Mouse (Mus musculus) heart, adult 2 months (tissue): ENCODE results near the gene Ttc30a1. TPM values are rescaled to one million over a fixed set of nuclear protein-coding genes. Genes with fewer than 3 reads are reported as not detected.
A peak's percentile ranks its signal among the peaks of the same experiment; 100 is the strongest.
"Not testable (repeated sequence)": the region's sequence is repeated elsewhere in the genome, so short reads cannot be mapped to it uniquely, and the experiment has no call there.

Experiments used
- DNase-seq, 2 experiments: peaks; one replicate each; pipeline ENCODE4 v3.0.0; 2021
- H3K27ac ChIP-seq: fragments of 200-600 bp; 2 replicates; pipeline ENCODE4 v1.8.1; 2022
- H3K27me3 ChIP-seq: fragments of 200-500 bp; 2 replicates; pipeline ENCODE4 v1.6.1; 2012; ENCODE audit warnings: mild to moderate bottlenecking, low read length, inconsistent platforms, mixed read lengths; ENCODE audit not compliant: control insufficient read depth, insufficient read depth
- H3K36me3 ChIP-seq: fragments of 200-500 bp; 2 replicates; pipeline ENCODE4 v1.6.1; 2012; ENCODE audit warnings: low read length, inconsistent platforms; ENCODE audit not compliant: control insufficient read depth, insufficient read depth
- H3K4me1 ChIP-seq: fragments of 200-500 bp; 2 replicates; pipeline ENCODE4 v1.6.1; 2011; ENCODE audit warnings: low read length; ENCODE audit not compliant: control insufficient read depth, insufficient read depth
- H3K4me3 ChIP-seq: fragments of 200-600 bp; 2 replicates; pipeline ENCODE4 v1.8.1; 2022
- H3K79me2 ChIP-seq: fragments of 200-500 bp; replicated peaks from 2 replicates; pipeline ENCODE4 v1.6.1; 2012; ENCODE audit warnings: mild to moderate bottlenecking, inconsistent platforms, low read length, moderate library complexity, mixed read lengths; ENCODE audit not compliant: control insufficient read depth, insufficient read depth
- H3K9ac ChIP-seq: fragments of 200-500 bp; 2 replicates; pipeline ENCODE4 v1.6.1; 2012; ENCODE audit warnings: low read depth, mild to moderate bottlenecking, control low read depth, inconsistent platforms, low read length, mixed read lengths
- CTCF ChIP-seq: fragments of 200-600 bp; IDR thresholded peaks from 2 replicates; pipeline ENCODE4 v1.8.1; 2022; ENCODE audit warnings: antibody characterized with exemption, mild to moderate bottlenecking, moderate library complexity
- EP300 ChIP-seq: fragments of 200-500 bp; IDR thresholded peaks from 2 replicates; pipeline ENCODE4 v1.6.1; 2011; ENCODE audit warnings: low read depth, low read length, control low read depth; ENCODE audit not compliant: insufficient read depth
- POLR2A ChIP-seq: fragments of 200-500 bp; IDR thresholded peaks from 2 replicates; pipeline ENCODE4 v1.6.1; 2011; ENCODE audit warnings: mild to moderate bottlenecking, low read depth, low read length, control low read depth; ENCODE audit not compliant: insufficient read depth
- WGBS: fragments of 180-500 bp; shearing (Covaris S2); methylation state at CpG from one replicate; pipeline ENCODE4 v1.1.7; 2018; 5-methylcytosine and 5-hydroxymethylcytosine counted together
- intact Hi-C: fragments of 180-260 bp; cut with DNase I; formaldehyde crosslinking; loops from one replicate; pipeline ENCODE4 v1.15.1; 2025
- polyA plus RNA-seq: library from polyadenylated mRNA; depleted of rRNA; stranded (reverse); fragments of >200 nt; gene quantifications from 2 replicates; pipeline ENCODE4 v1.2.3, GENCODE M21; 2012
- total RNA-seq, 2 experiments: library from RNA; stranded (reverse); gene quantifications; 2 replicates each; pipeline ENCODE4 v1.2.3; 2021

Ttc30a1 gene
- total and polyA plus RNA-seq, 3 experiments, result 2.4 to 4.0 (median 3.1) TPM

DNA sequence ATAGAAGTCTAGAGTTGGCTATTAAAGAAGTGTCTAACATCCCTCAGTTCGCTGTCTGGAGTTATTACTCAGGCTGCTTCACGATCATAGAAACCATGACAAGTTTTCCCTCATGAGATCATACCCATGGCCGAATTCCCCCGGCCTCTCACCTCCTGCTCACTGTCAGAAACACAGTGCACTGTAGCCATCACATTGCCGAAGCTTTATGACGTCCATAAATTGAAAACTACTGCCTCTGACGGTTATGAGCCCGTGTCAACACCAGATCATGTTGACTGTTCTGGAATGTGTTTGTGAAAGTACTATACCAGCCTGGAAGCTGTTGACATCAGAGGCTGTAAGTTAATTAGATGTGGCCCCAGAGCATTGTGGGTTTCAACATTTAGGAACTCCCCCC lies 31.1 kb downstream of the Ttc30a1 start:
- no peaks in the 10 kb centered on the region for H3K79me2 ChIP-seq
- TF ChIP-seq CTCF (no peak), EP300 (no peak), POLR2A (no peak)
- no peaks in the 10 kb centered on the region for H3K27me3 ChIP-seq
- DNase-seq, result no peak
- no peaks in the 10 kb centered on the region for H3K36me3 ChIP-seq
- no peak overlapping the region for H3K4me3 ChIP-seq
- no peak overlapping the region for H3K9ac ChIP-seq
- WGBS, result 72% methylated on average over 8 of the region's 8 CpGs
- H3K27ac ChIP-seq, result no peak overlapping the region
- intact Hi-C loops, result no loop called here
- H3K4me1 ChIP-seq, result no peaks in the 10 kb centered on the region

DNA sequence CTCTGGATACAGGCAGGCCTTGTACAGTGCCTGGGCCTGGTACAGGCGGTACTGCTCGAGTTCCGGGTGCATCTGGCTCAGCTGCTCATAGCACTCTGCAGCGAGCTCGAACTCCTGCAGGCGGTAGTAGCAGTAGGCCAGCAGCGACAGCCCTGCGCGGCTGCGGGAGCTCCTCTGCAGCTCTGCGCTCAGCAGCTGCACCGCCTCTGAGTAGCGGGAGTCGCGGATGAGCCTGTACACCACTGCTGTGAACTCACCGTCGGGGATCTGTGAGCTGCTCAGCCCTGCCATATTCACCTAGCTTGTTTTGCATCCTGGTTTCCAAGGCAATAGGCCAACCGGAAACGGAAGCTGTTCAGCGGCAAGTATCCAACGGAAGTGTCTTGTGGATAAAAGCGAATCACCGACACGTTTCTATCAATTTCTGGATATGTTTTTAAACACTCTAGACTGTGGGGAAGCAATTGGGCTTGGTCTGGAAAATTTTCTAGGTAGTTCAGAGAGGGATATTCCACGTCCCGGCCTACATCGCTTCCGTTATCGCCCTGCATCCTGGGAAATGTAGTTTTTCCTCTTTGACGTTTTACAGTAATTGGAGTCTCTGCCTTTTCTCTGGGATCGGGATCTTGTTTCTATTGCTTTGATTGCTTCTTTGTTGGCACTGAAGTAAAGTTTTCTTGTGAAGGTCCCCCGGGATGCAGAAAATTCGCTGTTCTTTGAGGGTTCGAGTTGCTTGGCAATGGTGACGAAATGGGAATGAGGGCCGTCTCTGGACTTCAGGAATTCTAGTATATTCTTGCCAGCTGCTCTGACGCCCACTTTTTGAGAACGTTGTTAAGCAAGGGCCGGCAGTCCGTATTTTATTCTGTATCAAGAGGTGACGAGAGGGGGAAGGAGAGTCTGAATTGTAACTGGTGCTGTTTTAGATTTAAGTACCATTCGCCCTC lies 43.4 kb downstream of the Ttc30a1 start, which contains the start of gene Ttc30b:
TSS of gene Ttc30b (minus strand) at position 469 of the 947 bp plus-strand sequence.
- H3K27me3 ChIP-seq, result no peaks in the 10 kb centered on the region
- WGBS, result 3% methylated on average over 38 of the region's 42 CpGs
- peak within 1 kb of the TSS; percentile 91 for H3K27ac ChIP-seq
- TF ChIP-seq EP300 (peak; percentile 9; the same call in 1 of the 2 replicates), POLR2A (peak; percentile 53), CTCF (no peak)
- no peaks in the 10 kb centered on the region; the same call in 1 of the 2 replicates for H3K36me3 ChIP-seq
- peak; percentile 85 to 87 for DNase-seq
- H3K9ac ChIP-seq, result peak within 1 kb of the TSS; percentile 65
- intact Hi-C loops, result loop anchor here (1.0 to 2.0 kb wide), 2 partner anchors 18 to 44 kb away; no protein-coding TSS in a partner anchor
- no peaks in the 10 kb centered on the region; the same call in 1 of the 2 replicates for H3K4me1 ChIP-seq
- no peaks in the 10 kb centered on the region for H3K79me2 ChIP-seq
- peak within 1 kb of the TSS; percentile 74 for H3K4me3 ChIP-seq

DNA sequence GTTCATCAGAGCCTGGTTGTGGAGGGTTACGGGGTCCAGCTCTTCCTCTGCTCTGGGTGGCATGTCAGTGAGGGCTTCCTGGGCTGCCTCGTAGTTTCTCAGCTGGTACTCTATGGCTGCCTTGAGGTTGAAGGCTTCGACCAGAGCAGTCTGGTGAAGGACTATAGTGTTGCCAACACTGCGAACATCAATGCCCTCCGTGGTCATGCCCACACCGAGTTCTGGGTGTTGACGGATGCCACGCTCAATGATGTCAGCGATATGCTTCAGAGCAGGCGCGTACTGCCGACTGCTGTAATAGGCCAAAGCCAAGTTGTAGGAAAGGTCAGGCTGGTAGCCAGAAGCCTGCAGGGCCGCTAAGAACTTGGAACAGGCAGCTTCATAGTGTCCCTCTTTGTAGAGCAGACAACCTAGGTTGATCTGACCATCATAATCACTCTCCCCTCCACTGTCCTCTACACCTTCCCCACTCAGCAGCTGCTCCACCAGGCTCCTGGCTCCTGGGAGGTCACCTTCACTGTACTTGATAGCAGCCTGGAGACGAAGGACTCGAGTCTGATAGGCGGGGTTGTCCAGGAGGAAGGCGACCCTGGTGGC lies 44.1 kb downstream of the Ttc30a1 start:
- H3K27me3 ChIP-seq, H3K4me1 ChIP-seq, H3K79me2 ChIP-seq, H3K36me3 ChIP-seq: not testable (repeated sequence)
- intact Hi-C loops, result loop anchor here (1.0 to 2.0 kb wide), 2 partner anchors 19 to 45 kb away; no protein-coding TSS in a partner anchor
- H3K27ac ChIP-seq, result peak overlapping the region; percentile 91
- H3K9ac ChIP-seq, result peak overlapping the region; percentile 65
- peak overlapping the region; percentile 74 for H3K4me3 ChIP-seq
- 48% methylated on average over 16 of the region's 17 CpGs for WGBS
- DNase-seq, result peak in 1 of 2 experiments; percentile 55

DNA sequence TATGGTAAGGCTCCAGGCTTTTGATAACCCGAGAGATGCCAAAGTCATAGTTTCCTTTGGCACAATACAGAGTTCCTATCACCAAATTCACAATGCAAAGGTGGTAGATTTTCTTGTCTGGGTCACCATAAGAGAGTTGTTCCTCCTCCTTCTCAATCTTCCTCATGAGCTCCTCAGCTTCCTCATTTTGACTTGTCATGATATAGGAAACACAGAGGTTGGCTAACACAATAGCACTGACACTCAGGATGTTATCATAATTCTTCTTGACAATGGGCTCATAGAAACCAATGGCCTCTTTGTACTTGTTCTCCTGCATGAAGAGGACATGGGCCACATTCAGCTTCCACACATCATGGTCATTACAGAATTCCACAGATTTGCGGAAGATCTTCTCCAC lies 45.1 kb downstream of the Ttc30a1 start:
- H3K27me3 ChIP-seq, DNase-seq, H3K4me1 ChIP-seq, H3K27ac ChIP-seq, H3K36me3 ChIP-seq, intact Hi-C loops, H3K4me3 ChIP-seq, H3K9ac ChIP-seq, H3K79me2 ChIP-seq: not testable (repeated sequence)
- WGBS, result 81% methylated on average over 2 of the region's 2 CpGs

DNA sequence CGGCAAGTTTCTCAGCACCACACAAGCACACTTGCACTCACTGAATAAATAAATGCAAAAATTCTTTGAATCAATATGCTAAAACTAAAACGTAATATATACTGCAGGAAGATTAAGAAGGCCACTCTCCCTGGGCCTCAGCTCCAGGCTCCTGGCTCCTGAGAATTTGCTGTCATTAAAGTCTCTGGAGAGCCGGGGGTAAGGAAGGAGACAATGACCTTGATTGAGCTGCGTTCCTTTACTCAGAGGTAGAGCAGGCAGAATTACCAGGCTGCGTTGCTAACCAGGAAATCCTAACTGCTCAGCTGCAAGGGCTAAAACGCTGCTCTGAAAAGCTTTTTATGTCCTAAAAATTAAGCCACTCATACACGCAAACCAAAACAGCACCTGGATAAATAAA lies 48.2 kb downstream of the Ttc30a1 start:
- Histone ChIP-seq H3K4me1 (no peaks in the 10 kb centered on the region), H3K79me2 (no peaks in the 10 kb centered on the region), H3K36me3 (no peaks in the 10 kb centered on the region; the same call in 1 of the 2 replicates), H3K27me3 (no peaks in the 10 kb centered on the region), H3K9ac (0 out of 2 replicates have a peak overlapping the region, but pooled peaks have one; percentile 38), H3K4me3 (no peak overlapping the region), H3K27ac (no peak overlapping the region)
- DNase-seq, result no peak
- intact Hi-C loops, result no loop called here
- TF ChIP-seq CTCF (no peak), POLR2A (no peak), EP300 (no peak)
- whole genome bisulfite sequencing, result 31% methylated on average over 7 of the region's 7 CpGs

DNA sequence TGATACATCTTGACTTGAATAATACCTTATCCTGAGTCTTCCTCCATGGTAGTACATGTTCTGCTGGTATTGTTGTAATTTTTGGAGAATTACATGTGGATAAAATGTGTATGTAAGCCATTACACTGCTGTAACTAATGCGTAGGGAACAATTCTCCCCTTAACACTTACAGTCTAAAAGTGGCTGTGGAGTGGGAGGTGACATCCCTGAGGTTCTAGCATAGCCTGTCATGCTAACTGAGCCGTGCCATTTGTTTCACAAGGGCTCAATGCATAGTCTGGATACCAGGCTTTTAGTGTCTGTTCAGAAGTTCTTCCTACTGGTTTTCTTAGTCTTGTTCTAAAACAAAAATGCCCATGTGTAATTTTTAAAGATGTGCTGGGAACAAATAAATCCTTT lies 50.8 kb downstream of the Ttc30a1 start:
- intact Hi-C loops, result no loop called here

More for the DNA sequence above, 50.8 kb downstream of the Ttc30a1 start:
- TF ChIP-seq EP300 (no peak), POLR2A (no peak), CTCF (no peak)
- Histone ChIP-seq H3K9ac (no peak overlapping the region), H3K79me2 (no peaks in the 10 kb centered on the region; the same call in 1 of the 2 replicates), H3K27ac (no peak overlapping the region), H3K4me3 (no peak overlapping the region), H3K36me3 (no peaks in the 10 kb centered on the region), H3K27me3 (no peaks in the 10 kb centered on the region), H3K4me1 (no peaks in the 10 kb centered on the region)
- 86% methylated on average over 2 of the region's 2 CpGs for WGBS
- no peak for DNase-seq
